Mouse (Mus musculus): ENCODE data around the gene Glcci1. TPM values are rescaled to one million over a fixed set of nuclear protein-coding genes. Genes with fewer than 3 reads are reported as not detected.

The Glcci1 gene
- polyA plus RNA-seq, 1 experiment from 2014 or later, result 28.2 TPM

DNA sequence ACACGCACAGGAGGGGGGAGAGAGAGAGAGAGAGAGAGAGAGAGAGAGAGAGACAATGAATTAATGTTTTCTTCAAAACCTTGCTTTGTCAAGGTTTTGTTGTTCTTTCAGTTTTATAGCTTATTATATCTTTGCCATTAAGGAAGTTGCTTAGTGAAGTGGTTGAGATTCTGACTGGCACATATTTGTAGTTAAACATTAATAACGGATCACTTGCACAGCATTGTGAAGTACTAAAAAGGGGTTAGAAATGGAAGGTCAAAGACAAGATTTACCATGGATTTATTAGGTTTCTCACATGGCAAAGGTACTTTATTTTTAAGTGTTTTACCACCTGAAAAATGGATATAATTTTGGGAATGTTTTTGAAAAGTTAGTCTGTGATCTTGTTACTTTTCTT lies 51.3 kb downstream of the Glcci1 start:
- Histone ChIP-seq H3K4me1 (replicated peaks) (no peaks in the 10 kb centered on the region), H3K27ac (no peak overlapping the region), H3K9me3 (no peaks in the 10 kb centered on the region), H3K4me3 (replicated peaks) (no peak overlapping the region), H3K9ac (replicated peaks) (no peak overlapping the region), H3K27me3 (no peaks in the 10 kb centered on the region), H3K4me2 (no peak overlapping the region), H3K36me3 (peaks cover 31% of the 10 kb centered on the region)
- 88% methylated on average over 2 of the region's 2 CpGs for WGBS
- no peak for ATAC-seq (ENCODE audit: insufficient number of reproducible peaks, insufficient read depth, low FRiP score, low TSS enrichment, low read depth)

DNA sequence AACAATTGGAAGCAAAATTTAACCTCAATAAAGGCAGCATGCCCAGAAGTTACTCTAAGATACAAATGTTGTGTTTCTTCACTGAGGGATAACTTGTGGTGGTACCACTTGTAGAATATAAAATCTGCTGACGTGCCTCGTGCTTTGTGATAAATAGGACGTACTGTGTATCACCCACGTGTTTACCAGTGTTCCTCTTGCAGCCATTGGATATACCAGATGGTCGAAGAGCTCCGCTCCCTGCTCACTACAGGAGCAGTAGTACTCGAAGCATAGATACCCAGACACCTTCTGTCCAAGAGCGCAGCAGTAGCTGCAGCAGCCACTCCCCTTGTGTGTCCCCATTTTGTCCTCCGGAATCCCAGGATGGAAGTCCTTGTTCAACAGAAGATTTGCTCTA lies 73.0 kb downstream of the Glcci1 start:
- no peaks in the 10 kb centered on the region for H3K4me1 ChIP-seq (replicated peaks)
- H3K27ac ChIP-seq, result no peak overlapping the region
- H3K4me3 ChIP-seq (replicated peaks), result no peak overlapping the region
- no peaks in the 10 kb centered on the region for H3K27me3 ChIP-seq
- no peak for ATAC-seq (ENCODE audit: insufficient number of reproducible peaks, insufficient read depth, low FRiP score, low TSS enrichment, low read depth)
- WGBS, result 95% methylated on average over 9 of the region's 9 CpGs
- no peak overlapping the region for H3K9ac ChIP-seq (replicated peaks)
- peaks cover 30% of the 10 kb centered on the region for H3K36me3 ChIP-seq
- H3K4me2 ChIP-seq, result no peak overlapping the region
- no peaks in the 10 kb centered on the region for H3K9me3 ChIP-seq

DNA sequence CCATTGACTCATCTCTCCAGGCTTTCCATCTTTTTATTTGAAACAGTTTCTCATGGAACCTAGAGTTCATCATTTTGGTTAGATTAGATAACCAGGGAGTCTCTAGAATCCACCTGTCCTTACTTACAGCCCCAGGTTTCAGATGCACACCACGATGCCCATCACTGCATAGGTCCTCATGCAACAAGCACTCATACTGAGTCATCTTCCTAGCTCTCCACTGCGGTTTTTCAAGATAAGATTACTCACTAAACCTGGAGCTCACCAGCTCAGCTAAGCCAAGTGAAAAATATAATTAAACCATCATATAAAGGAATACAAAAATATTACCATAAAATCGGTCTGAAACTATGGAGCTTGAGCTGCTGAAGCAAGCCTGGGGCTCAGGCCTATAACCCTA lies 74.5 kb downstream of the Glcci1 start:
- no peaks in the 10 kb centered on the region for H3K27me3 ChIP-seq
- no peaks in the 10 kb centered on the region for H3K4me1 ChIP-seq (replicated peaks)
- no peaks in the 10 kb centered on the region for H3K9me3 ChIP-seq
- peaks cover 35% of the 10 kb centered on the region for H3K36me3 ChIP-seq
- no peak overlapping the region for H3K27ac ChIP-seq
- H3K4me2 ChIP-seq, result no peak overlapping the region
- 96% methylated on average over 3 of the region's 3 CpGs for WGBS
- no peak for ATAC-seq (ENCODE audit: insufficient number of reproducible peaks, insufficient read depth, low FRiP score, low TSS enrichment, low read depth)
- H3K9ac ChIP-seq (replicated peaks), result no peak overlapping the region
- no peak overlapping the region for H3K4me3 ChIP-seq (replicated peaks)

DNA sequence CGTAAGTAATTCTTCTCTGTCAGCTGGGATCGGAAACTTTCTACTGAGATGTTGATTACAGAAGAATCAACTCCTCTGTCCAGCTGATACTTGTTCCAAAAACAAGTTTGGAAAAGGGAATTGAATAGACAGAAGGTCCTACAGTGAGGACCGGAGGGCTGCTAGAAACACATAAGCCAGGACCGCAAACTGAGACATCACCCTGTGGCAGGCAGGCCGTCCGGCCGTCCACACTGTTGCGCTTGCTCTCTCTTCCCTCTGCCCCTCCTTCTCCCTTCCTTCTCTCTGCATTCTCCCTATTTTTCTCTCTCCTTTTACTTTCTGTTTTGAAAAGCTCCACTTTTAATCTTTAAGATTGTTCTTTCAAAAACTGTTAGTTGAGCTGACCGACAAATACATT lies 82.3 kb downstream of the Glcci1 start:
- no peak overlapping the region for H3K9ac ChIP-seq (replicated peaks)
- no peaks in the 10 kb centered on the region for H3K27me3 ChIP-seq
- no peak overlapping the region for H3K27ac ChIP-seq
- peaks cover 37% of the 10 kb centered on the region for H3K36me3 ChIP-seq
- WGBS, result 94% methylated on average over 9 of the region's 9 CpGs
- H3K4me3 ChIP-seq (replicated peaks), result no peak overlapping the region
- H3K4me2 ChIP-seq, result no peak overlapping the region
- H3K9me3 ChIP-seq, result no peaks in the 10 kb centered on the region
- ATAC-seq (ENCODE audit: insufficient number of reproducible peaks, insufficient read depth, low FRiP score, low TSS enrichment, low read depth), result no peak
- no peaks in the 10 kb centered on the region for H3K4me1 ChIP-seq (replicated peaks)

DNA sequence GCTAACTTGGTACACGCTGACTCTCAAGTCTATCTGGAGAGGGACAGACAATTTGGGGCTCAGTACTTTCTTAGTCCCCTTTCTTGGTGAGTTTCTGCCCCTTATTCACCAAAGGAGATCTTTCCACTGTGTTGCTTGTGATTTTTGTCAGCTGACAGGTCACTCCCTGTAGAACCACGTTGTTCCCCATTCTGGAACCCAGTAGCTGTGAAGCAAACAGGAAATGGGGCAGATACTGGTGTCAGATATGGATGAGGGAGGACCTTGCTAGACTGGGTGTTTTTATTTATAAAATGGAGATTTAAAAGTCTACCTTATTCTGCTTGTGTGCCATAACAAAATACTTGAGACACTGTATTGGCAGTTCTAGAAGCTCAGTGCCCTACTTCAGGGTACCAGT lies 108.0 kb downstream of the Glcci1 start:
- H3K27me3 ChIP-seq, result no peaks in the 10 kb centered on the region
- WGBS, result 76% methylated on average over 2 of the region's 2 CpGs
- H3K9me3 ChIP-seq, result no peaks in the 10 kb centered on the region
- H3K36me3 ChIP-seq, result no peaks in the 10 kb centered on the region
- H3K4me1 ChIP-seq (replicated peaks), result no peaks in the 10 kb centered on the region
- no peak overlapping the region for H3K9ac ChIP-seq (replicated peaks)
- ATAC-seq (ENCODE audit: insufficient number of reproducible peaks, insufficient read depth, low FRiP score, low TSS enrichment, low read depth), result no peak
- no peak overlapping the region for H3K27ac ChIP-seq
- no peak overlapping the region for H3K4me2 ChIP-seq
- H3K4me3 ChIP-seq (replicated peaks), result no peak overlapping the region

DNA sequence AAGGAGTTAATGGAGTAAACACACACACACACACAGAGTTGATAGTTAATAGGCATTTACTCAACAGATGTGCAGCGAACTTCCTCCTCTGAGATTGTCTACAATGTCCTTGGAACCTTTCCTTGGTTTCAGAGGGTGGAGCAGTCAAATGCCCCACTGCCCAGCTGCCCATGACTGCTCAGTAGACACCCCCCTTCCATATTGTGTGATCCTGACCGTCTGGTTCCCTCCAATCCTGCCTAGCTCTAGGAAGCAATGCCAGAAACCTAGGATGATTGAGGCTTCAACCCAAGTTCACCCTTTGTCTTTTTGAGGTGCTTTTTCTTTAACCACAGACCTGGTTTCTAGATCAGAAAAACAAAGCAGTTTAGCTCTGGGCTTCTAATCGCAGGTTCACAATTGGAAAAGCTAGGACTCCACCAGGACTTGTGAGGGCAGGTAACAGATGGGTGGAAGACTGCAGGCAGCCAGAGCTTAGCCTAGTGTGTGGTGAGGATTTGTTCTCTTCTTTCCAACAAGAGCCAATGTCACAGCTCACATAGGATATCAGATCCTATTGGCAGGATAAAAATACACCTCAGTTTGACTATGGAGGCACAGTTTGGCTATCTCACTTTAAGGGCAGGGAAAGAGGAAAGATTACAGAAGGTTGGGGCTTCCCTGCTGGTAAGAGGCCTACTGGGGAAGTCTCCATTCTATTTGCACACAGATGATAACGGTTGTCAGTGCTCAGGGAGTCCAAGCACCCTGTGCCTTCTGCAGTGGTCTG lies 110.4 kb downstream of the Glcci1 start:
- H3K27ac ChIP-seq, result no peak overlapping the region
- no peak overlapping the region for H3K4me2 ChIP-seq
- H3K4me1 ChIP-seq (replicated peaks), result no peaks in the 10 kb centered on the region
- H3K4me3 ChIP-seq (replicated peaks), result no peak overlapping the region
- no peaks in the 10 kb centered on the region for H3K27me3 ChIP-seq
- no peaks in the 10 kb centered on the region for H3K9me3 ChIP-seq
- ATAC-seq (ENCODE audit: insufficient number of reproducible peaks, insufficient read depth, low FRiP score, low TSS enrichment, low read depth), result no peak
- WGBS, result 81% methylated on average over 4 of the region's 4 CpGs
- H3K9ac ChIP-seq (replicated peaks), result no peak overlapping the region
- H3K36me3 ChIP-seq, result no peaks in the 10 kb centered on the region

DNA sequence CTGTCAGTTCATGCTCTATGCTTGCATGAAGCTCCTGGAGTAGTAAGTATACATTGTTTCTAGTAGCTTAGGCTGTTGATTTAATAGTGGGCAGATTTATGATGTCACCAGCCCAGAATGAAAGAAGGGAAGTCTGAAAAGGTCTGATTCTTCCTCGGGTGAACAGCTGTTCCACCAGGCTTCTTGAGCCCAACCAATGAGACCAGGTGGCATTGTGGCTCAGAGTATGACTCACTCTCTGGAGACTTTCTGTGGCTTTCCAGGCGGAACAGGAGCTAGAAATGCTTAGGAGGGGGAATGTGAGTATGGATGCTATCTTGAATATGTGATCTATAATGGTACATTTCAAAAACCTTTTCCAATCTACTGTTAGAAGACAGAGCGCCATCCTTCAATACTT lies 113.6 kb downstream of the Glcci1 start:
- 69% methylated on average over 3 of the region's 3 CpGs for WGBS
- no peaks in the 10 kb centered on the region for H3K9me3 ChIP-seq
- H3K9ac ChIP-seq (replicated peaks), result no peak overlapping the region
- H3K4me1 ChIP-seq (replicated peaks), result no peaks in the 10 kb centered on the region
- no peak overlapping the region for H3K4me3 ChIP-seq (replicated peaks)
- no peak overlapping the region for H3K4me2 ChIP-seq
- no peak for ATAC-seq (ENCODE audit: insufficient number of reproducible peaks, insufficient read depth, low FRiP score, low TSS enrichment, low read depth)
- no peaks in the 10 kb centered on the region for H3K36me3 ChIP-seq
- H3K27me3 ChIP-seq, result no peaks in the 10 kb centered on the region
- H3K27ac ChIP-seq, result no peak overlapping the region

DNA sequence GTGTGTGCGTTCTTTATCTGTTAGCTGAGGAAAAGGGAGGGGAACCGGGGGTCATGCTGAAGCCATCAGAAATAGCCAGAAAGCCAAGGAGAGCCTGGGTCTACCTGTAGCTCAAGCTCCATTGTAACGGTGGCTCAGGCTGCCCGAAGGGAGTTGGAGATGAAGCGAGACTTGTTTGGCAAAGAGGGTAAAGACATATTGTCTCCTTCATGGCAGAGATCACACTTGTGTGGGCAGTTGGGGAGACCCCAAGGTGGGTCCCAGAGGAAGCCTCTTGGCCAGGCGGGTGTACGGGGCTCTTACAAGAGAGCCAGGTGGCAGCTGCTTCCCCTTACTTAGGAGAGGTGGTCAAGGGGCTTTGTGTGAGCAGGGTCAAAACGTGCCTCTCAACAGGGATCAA lies 118.8 kb downstream of the Glcci1 start:
- Histone ChIP-seq H3K9ac (replicated peaks) (no peak overlapping the region), H3K27me3 (no peaks in the 10 kb centered on the region), H3K4me2 (no peak overlapping the region), H3K9me3 (no peaks in the 10 kb centered on the region), H3K27ac (no peak overlapping the region), H3K36me3 (no peaks in the 10 kb centered on the region), H3K4me1 (replicated peaks) (0 out of 2 replicates have a peak, but pooled peaks cover 3% of the 10 kb centered on the region), H3K4me3 (replicated peaks) (no peak overlapping the region)
- 91% methylated on average over 8 of the region's 8 CpGs for WGBS
- ATAC-seq (ENCODE audit: insufficient number of reproducible peaks, insufficient read depth, low FRiP score, low TSS enrichment, low read depth), result no peak

DNA sequence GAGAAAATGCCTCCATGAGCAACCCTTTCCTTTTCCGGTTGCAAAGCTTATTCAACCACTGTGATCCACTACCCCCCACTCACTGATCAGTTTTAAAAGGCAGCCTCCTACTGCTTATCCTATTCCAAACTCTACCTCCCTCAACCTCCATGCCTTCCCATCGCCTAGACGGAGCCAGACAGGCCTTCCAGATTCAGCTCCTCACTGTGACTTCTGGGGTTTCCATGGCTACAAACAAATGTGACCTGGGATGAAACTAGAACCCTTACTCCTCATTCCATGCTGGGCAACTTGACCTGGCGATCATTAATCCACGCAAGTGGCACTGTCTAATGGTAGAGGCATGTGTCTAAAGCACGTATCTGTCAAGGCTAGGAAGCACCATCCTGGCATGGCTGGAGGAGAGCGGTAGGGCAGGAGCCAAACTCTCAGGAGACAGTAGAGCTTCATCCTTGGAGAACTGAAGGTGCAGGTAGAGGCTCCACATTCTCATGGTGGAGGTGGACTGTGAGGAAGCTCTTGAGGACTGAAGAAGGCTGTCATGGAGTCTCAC lies 119.4 kb downstream of the Glcci1 start:
- no peaks in the 10 kb centered on the region for H3K27me3 ChIP-seq
- H3K9me3 ChIP-seq, result no peaks in the 10 kb centered on the region
- peaks cover 3% of the 10 kb centered on the region; the same call in 1 of the 2 replicates for H3K4me1 ChIP-seq (replicated peaks)
- ATAC-seq (ENCODE audit: insufficient number of reproducible peaks, insufficient read depth, low FRiP score, low TSS enrichment, low read depth), result no peak
- H3K9ac ChIP-seq (replicated peaks), result no peak overlapping the region
- H3K4me3 ChIP-seq (replicated peaks), result no peak overlapping the region
- H3K27ac ChIP-seq, result no peak overlapping the region
- no peaks in the 10 kb centered on the region for H3K36me3 ChIP-seq
- WGBS, result 80% methylated on average over 7 of the region's 7 CpGs
- no peak overlapping the region for H3K4me2 ChIP-seq

DNA sequence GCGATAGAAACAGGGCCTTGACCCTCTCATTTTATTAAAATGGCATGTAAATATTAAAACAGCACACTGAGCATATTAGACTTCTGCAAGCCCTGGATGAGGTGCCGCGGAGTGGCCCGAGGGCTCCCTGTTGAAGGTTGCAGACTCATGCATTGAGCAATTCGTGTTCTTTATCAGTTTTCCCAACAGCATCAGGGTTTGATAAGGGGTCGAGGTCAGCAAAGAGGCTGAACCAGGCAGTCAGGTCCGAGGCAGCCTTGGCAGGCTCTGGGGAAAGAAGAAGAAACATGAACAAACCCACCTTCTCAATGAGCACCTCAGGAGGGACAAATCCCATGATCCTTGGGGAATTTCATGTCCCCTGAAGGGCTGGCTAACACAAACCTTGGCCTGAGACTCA lies 121.1 kb downstream of the Glcci1 start:
- H3K4me3 ChIP-seq (replicated peaks), result no peak overlapping the region
- ATAC-seq (ENCODE audit: insufficient number of reproducible peaks, insufficient read depth, low FRiP score, low TSS enrichment, low read depth), result no peak
- H3K9ac ChIP-seq (replicated peaks), result no peak overlapping the region
- H3K4me1 ChIP-seq (replicated peaks), result peaks cover 7% of the 10 kb centered on the region; the same call in 1 of the 2 replicates
- no peak overlapping the region for H3K4me2 ChIP-seq
- 87% methylated on average over 7 of the region's 7 CpGs for WGBS
- no peaks in the 10 kb centered on the region for H3K9me3 ChIP-seq
- H3K27me3 ChIP-seq, result no peaks in the 10 kb centered on the region
- H3K36me3 ChIP-seq, result no peaks in the 10 kb centered on the region
- H3K27ac ChIP-seq, result no peak overlapping the region

DNA sequence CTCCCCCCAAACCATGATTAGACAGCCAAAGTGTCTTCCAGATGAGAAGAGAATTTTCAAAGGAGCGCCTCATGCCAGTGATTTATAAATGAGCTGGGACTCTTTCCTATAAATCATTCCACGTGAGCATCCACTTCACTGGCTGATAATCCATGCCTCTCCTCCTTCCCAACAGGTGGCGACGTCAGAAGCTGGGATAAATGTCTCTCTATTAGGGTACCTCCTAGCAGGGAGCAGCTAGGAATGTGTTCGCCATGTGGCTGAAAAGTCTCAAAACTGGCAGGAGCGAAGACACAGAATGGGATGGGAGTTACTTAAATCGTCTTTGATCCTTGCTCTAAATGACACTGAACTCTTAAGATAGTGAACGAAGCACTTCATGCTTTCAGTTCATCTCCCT lies 122.0 kb downstream of the Glcci1 start:
- Histone ChIP-seq H3K4me1 (replicated peaks) (peaks cover 7% of the 10 kb centered on the region; the same call in 1 of the 2 replicates), H3K27ac (no peak overlapping the region), H3K36me3 (no peaks in the 10 kb centered on the region), H3K27me3 (no peaks in the 10 kb centered on the region), H3K9me3 (no peaks in the 10 kb centered on the region), H3K4me3 (replicated peaks) (no peak overlapping the region), H3K4me2 (no peak overlapping the region), H3K9ac (replicated peaks) (no peak overlapping the region)
- WGBS, result 81% methylated on average over 8 of the region's 8 CpGs
- no peak for ATAC-seq (ENCODE audit: insufficient number of reproducible peaks, insufficient read depth, low FRiP score, low TSS enrichment, low read depth)
